Mouse (Mus musculus) kidney, adult 2 months (tissue): ENCODE measurements around the gene Mllt3.

ENCODE experiments used
- CTCF ChIP-seq: fragments of 200-500 bp; conservative IDR thresholded peaks from 2 replicates; pipeline ENCODE4 v1.5.1; 2011; ENCODE audit warnings: low read depth, mild to moderate bottlenecking, control low read depth, low read length, moderate library complexity, mixed read lengths; ENCODE audit not compliant: insufficient read depth, insufficient read length
- POLR2A ChIP-seq: fragments of 200-500 bp; IDR thresholded peaks from one replicate; pipeline ENCODE4 v1.6.1; 2011; ENCODE audit warnings: low read depth, low read length, control low read depth

GRCm38 (mm10) chr4:87799418-87799817 lies 233.7 kb downstream of the Mllt3 start:
- no peak for TF ChIP-seq CTCF
- no peak for TF ChIP-seq POLR2A
